Mouse (Mus musculus) embryonic facial prominence, embryonic 14.5 days (tissue): Measurements from ENCODE around the gene Tmem51. TPM values are rescaled to one million over a fixed set of nuclear protein-coding genes. Genes with fewer than 3 reads are reported as not detected.
"Not testable (repeated sequence)": the region's sequence is repeated elsewhere in the genome, so short reads cannot be mapped to it uniquely, and the experiment has no call there.

Experiments used
- ATAC-seq: fragments of 200-750 bp; cut with Nextera tagmentation; 2 replicates; pipeline ENCODE4 v1.8.0; 2017; ENCODE audit warnings: low read depth, moderate number of reproducible peaks, moderate TSS enrichment
- DNase-seq: peaks from one replicate; pipeline ENCODE4 v3.0.0-alpha.2; 2015; ENCODE audit warnings: low spot score
- H3K27ac ChIP-seq: fragments of 300-500 bp; sonication (generic); replicated peaks from 2 replicates; pipeline ENCODE4 v1.5.1; 2014; ENCODE audit warnings: low read depth, mild to moderate bottlenecking, low read length, moderate library complexity
- H3K27me3 ChIP-seq: fragments of 300-500 bp; sonication (generic); replicated peaks from 2 replicates; pipeline ENCODE4 v1.6.1; 2014; ENCODE audit warnings: low read length; ENCODE audit not compliant: control insufficient read depth, insufficient read depth
- H3K36me3 ChIP-seq: fragments of 300-500 bp; sonication (generic); 2 replicates; pipeline ENCODE4 v1.6.1; 2014; ENCODE audit warnings: low read length, mixed read lengths; ENCODE audit not compliant: control insufficient read depth, insufficient read depth
- H3K4me1 ChIP-seq: fragments of 300-500 bp; sonication (generic); 2 replicates; pipeline ENCODE4 v1.6.1; 2014; ENCODE audit warnings: antibody characterized with exemption, low read length; ENCODE audit not compliant: control insufficient read depth, insufficient read depth
- H3K4me2 ChIP-seq: fragments of 300-500 bp; sonication (generic); 2 replicates; pipeline ENCODE4 v1.6.1; 2014; ENCODE audit warnings: low read depth, mild to moderate bottlenecking, low read length, moderate library complexity, mixed read lengths
- H3K4me3 ChIP-seq: fragments of 300-500 bp; sonication (generic); 2 replicates; pipeline ENCODE4 v1.5.1; 2014; ENCODE audit warnings: low read depth, mild to moderate bottlenecking, low read length
- H3K9ac ChIP-seq: fragments of 300-500 bp; sonication (generic); 2 replicates; pipeline ENCODE4 v1.6.1; 2014; ENCODE audit warnings: low read depth, mild to moderate bottlenecking, low read length, moderate library complexity, mixed read lengths
- H3K9me3 ChIP-seq: fragments of 300-500 bp; sonication (generic); 2 replicates; pipeline ENCODE4 v1.6.1; 2016; ENCODE audit warnings: low read length; ENCODE audit not compliant: control insufficient read depth
- WGBS: fragments of 180-500 bp; shearing (Covaris S2); extraction: QIAGEN DNeasy Blood & Tissue Kit; methylation state at CpG from one replicate; pipeline ENCODE4 v1.1.7; 2014; 5-methylcytosine and 5-hydroxymethylcytosine counted together
- polyA plus RNA-seq: library from polyadenylated mRNA; unstranded; fragments of >200 nt; fragmentation: Nextera tagmentation; extraction: Ambion mirVana; gene quantifications from 2 replicates; pipeline ENCODE4 v1.2.1, GENCODE M21; 2014

The Tmem51 gene
- polyA plus RNA-seq, 1 experiment from 2014 or later = 14.6 TPM

DNA sequence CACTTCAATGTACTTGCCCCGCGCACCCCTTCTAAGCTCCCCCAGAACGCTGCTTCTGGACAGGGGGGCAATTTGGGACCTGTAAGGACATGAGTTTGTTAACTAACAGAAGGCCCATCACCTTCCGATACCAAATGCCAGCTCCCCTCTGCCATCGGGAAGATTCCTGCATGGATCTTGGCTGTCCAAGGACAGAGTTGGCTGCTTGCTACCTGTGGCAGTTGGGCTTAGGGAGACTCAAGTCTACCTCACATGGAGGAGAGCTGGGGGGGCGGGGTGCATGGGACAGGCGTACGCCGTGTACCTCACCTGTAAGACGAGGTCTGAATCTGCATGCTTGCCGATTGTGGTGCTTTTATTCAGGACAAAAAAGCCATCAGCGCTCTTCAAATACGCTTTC lies 72.9 kb downstream of the Tmem51 start:
- Histone ChIP-seq H3K9me3 (no peaks in the 10 kb centered on the region), H3K4me2 (no peak overlapping the region), H3K27me3 (no peaks in the 10 kb centered on the region; the same call in 1 of the 2 replicates), H3K27ac (no peak overlapping the region), H3K4me3 (no peak overlapping the region), H3K4me1 (peaks cover 7% of the 10 kb centered on the region; the same call in 1 of the 2 replicates), H3K36me3 (no peaks in the 10 kb centered on the region), H3K9ac (no peak overlapping the region)
- WGBS = 92% methylated on average over 13 of the region's 13 CpGs
- no peak for ATAC-seq
- DNase-seq = no peak

DNA sequence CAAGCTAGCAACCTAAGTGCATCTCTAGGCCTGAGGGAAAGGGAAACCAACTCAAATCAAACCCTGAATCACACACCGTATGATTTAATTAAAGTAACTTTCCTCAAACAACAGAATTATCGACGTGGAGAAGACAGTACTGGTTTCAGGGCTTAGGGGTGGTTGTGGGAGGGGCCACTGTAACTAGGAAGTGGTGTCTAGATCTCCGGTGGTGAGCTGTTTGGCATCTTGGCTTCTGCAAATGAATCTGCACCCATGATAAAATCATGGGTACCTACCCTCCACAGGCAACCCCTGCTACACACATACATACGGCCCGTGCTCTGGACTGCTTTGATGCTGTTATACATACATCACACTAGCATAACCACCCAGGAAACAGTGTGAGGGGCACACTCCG lies 73.7 kb downstream of the Tmem51 start:
- ATAC-seq = no peak
- WGBS = 64% methylated on average over 7 of the region's 7 CpGs
- Histone ChIP-seq H3K36me3 (no peaks in the 10 kb centered on the region), H3K4me3 (no peak overlapping the region), H3K27me3 (no peaks in the 10 kb centered on the region; the same call in 1 of the 2 replicates), H3K4me1 (peaks cover 4% of the 10 kb centered on the region; the same call in 1 of the 2 replicates), H3K4me2 (no peak overlapping the region), H3K27ac (no peak overlapping the region), H3K9me3 (no peaks in the 10 kb centered on the region), H3K9ac (no peak overlapping the region)
- DNase-seq = no peak

DNA sequence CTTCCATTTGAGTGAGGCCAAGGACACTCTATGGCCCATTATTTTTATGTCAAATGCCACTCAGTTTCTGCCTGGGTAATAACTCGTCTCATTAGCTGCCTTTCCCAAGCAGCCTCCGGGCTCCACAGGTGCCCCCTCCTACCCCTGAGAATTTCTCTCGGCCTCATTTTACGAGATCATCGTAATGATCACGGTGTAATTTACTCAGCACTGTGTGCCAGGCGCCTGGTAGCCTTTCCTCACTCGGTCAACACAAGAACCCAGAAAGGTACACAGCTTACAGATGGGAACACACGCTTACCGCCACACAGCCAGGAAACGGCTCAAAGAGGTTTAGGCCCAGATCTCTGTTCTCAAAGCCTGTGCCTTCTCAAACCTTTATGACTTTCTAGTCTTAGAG lies 75.9 kb downstream of the Tmem51 start:
- no peak overlapping the region for H3K9ac ChIP-seq
- no peak overlapping the region for H3K4me2 ChIP-seq
- H3K27ac ChIP-seq = no peak overlapping the region
- DNase-seq (no peak), ATAC-seq (no peak)
- WGBS = 70% methylated on average over 11 of the region's 11 CpGs
- no peak overlapping the region for H3K4me3 ChIP-seq
- H3K4me1 ChIP-seq = no peaks in the 10 kb centered on the region
- H3K9me3 ChIP-seq = no peaks in the 10 kb centered on the region
- H3K27me3 ChIP-seq = no peaks in the 10 kb centered on the region
- H3K36me3 ChIP-seq = no peaks in the 10 kb centered on the region

DNA sequence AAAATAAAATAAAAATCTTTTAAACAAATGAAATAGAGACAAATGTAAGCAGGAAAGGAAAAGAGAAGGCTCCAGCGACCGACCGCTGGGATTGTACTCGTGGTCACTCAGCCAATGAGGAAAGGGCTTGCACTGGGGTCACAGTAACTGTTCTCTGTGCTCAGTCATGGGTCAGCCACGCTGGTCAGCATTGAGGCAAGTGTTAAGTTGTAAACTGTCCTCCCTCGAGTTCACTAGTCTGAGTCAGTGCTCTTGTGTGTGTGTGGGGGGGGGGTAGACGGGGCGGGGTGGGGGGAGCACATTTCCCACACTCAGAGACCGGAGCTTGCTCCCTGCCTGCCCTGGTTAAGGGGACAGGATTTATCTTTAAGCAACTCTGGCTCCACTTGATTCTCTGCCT lies 83.5 kb downstream of the Tmem51 start:
- no peak for DNase-seq
- no peak overlapping the region for H3K9ac ChIP-seq
- H3K4me2 ChIP-seq = no peak overlapping the region
- no peaks in the 10 kb centered on the region for H3K36me3 ChIP-seq
- 60% methylated on average over 9 of the region's 9 CpGs for WGBS
- no peaks in the 10 kb centered on the region for H3K27me3 ChIP-seq
- ATAC-seq = no peak
- H3K9me3 ChIP-seq = no peaks in the 10 kb centered on the region
- H3K4me1 ChIP-seq = no peaks in the 10 kb centered on the region
- H3K4me3 ChIP-seq = no peak overlapping the region
- no peak overlapping the region for H3K27ac ChIP-seq

DNA sequence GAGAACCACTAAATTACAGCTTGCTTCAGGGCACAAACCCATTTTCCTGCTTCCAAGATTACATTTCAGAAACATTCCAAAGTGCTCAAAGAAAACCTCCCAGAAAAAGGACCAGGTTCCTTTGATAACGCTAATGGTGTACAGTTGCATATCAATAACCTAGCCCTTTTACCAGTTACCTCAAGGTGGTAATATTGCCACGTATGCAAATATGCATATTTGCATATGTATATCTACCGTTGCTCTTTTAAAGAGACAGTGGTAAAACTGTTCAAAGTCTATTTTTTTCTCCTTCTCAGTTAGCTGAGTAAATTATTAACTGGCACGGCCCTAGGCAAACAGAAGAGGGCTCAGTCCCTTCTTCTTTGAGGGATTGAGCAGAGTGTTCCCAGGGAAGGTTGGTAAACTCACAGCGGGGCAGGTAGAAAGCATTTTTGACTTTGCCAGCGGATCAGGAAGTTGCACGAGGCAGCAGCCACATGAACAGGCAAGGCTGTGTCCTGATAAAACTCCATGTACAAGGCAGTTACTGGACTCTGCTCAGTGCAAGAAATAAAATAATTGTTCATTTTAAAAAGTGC lies 84.5 kb downstream of the Tmem51 start:
- DNase-seq = no peak
- Histone ChIP-seq H3K9me3 (no peaks in the 10 kb centered on the region), H3K36me3 (no peaks in the 10 kb centered on the region), H3K27ac (no peak overlapping the region), H3K27me3 (no peaks in the 10 kb centered on the region), H3K4me3 (no peak overlapping the region), H3K9ac (no peak overlapping the region), H3K4me1 (no peaks in the 10 kb centered on the region), H3K4me2 (no peak overlapping the region)
- ATAC-seq = no peak
- 54% methylated on average over 7 of the region's 7 CpGs for WGBS

DNA sequence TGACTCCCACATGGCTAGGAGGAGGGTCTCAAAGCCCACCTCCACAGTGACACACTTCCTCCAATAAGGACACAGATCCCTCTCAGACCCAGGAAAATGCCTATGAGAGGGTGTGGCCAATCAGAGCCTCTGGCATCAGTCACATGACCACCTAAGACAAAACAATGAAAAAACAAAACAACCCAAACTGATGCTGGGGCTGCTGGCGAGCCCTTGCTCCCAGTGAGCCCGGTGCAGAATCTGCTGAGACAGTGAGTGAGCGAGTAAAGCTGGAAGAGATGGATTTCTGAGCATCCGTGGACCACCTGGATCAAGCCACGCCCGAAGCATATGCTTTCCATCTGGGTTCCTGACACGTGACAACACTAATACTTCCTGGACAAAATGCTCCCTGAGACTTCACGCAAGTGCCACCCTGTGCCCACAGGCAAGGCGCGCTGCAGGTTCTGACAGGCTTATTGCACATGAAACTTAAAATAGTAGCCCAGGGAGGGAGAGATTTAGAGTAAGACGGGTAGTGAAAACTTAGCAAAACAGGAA lies 85.8 kb downstream of the Tmem51 start:
- 6% methylated on average over 11 of the region's 11 CpGs for WGBS
- H3K9ac ChIP-seq = no peak overlapping the region
- no peaks in the 10 kb centered on the region for H3K9me3 ChIP-seq
- H3K27ac ChIP-seq = no peak overlapping the region
- H3K4me1 ChIP-seq = no peaks in the 10 kb centered on the region
- ATAC-seq (peak; percentile 64), DNase-seq (peak; percentile 64)
- H3K36me3 ChIP-seq = no peaks in the 10 kb centered on the region
- H3K27me3 ChIP-seq = no peaks in the 10 kb centered on the region
- H3K4me3 ChIP-seq = peak overlapping the region; percentile 22
- H3K4me2 ChIP-seq = peak overlapping the region; percentile 47

DNA sequence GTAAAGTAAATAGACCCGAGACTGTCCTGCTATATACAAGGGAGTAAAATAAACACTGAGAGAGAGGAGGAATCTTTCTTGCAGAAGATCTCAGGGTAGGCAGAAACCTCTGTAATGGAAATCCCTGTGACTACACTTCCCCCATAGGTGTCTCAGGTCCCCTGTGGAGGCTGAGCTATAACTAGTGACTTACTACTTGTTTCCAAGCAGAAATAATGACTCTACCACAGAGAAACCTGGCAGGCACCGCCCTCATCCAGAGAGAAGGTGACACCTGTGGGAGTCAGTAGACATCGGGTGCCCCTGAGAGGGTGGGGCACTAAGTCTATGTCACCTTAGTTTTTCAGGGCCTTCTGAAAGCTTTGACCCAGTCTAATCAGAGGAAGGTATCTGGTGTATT lies 87.2 kb downstream of the Tmem51 start:
- Histone ChIP-seq H3K36me3 (no peaks in the 10 kb centered on the region), H3K27me3 (no peaks in the 10 kb centered on the region), H3K4me1 (no peaks in the 10 kb centered on the region), H3K4me3 (no peak overlapping the region), H3K4me2 (no peak overlapping the region), H3K9me3 (no peaks in the 10 kb centered on the region), H3K9ac (no peak overlapping the region), H3K27ac (no peak overlapping the region)
- WGBS = 74% methylated on average over 3 of the region's 3 CpGs
- DNase-seq = no peak
- no peak for ATAC-seq

DNA sequence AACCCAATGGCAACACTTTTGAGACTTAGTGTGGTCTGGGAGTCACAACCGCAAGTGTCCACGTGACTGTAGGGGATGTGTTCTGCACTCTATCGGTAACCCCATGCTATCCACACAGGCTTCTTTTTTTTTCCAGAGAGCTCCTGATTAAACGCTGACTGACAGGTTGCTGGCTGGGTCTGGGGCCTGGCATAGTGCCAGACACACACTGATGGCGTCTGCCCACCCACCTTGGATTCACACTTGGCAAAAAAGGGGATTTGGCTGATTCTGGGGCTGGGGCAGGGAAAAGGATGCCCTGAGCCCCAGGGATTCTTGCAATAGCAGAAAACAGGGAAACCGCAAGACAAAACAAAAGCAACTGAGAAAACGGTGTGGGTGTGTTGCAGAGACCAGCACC lies 88.0 kb downstream of the Tmem51 start:
- DNase-seq (no peak), ATAC-seq (no peak)
- no peak overlapping the region for H3K9ac ChIP-seq
- no peak overlapping the region for H3K4me2 ChIP-seq
- 65% methylated on average over 7 of the region's 7 CpGs for WGBS
- H3K27me3 ChIP-seq = no peaks in the 10 kb centered on the region
- H3K4me3 ChIP-seq = no peak overlapping the region
- H3K9me3 ChIP-seq = no peaks in the 10 kb centered on the region
- H3K4me1 ChIP-seq = no peaks in the 10 kb centered on the region
- H3K36me3 ChIP-seq = no peaks in the 10 kb centered on the region
- no peak overlapping the region for H3K27ac ChIP-seq

DNA sequence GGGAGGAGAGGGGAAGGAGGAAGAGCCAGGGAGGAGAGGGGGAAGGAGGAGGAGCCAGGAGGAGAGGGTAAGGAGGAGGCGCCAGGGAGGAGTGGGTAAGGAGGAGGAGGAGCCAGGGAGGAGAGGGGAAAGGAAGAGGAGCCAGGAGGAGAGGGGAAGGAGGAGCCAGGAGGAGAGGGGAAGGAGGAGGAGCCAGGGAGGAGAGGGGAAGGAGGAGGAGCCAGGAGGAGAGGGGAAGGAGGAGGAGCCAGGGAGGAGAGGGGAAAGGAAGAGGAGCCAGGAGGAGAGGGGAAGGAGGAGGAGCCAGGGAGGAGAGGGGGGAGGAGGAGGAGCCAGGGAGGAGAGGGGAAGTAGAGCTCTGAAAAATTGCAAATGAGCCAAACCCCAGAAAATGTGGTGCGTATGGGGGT lies 90.0 kb downstream of the Tmem51 start:
- H3K36me3 ChIP-seq, DNase-seq, H3K27me3 ChIP-seq, H3K4me2 ChIP-seq, ATAC-seq, H3K9ac ChIP-seq, H3K9me3 ChIP-seq, H3K4me1 ChIP-seq, H3K27ac ChIP-seq, H3K4me3 ChIP-seq: not testable (repeated sequence)
- WGBS = 47% methylated on average over 2 of the region's 2 CpGs
